Mouse (Mus musculus): Measurements from ENCODE around the gene Srd5a3. TPM values are rescaled to one million over a fixed set of nuclear protein-coding genes. Genes with fewer than 3 reads are reported as not detected.

Gene Srd5a3
- polyA plus RNA-seq, 2 experiments, result 31.6 to 32.0 TPM

GRCm38 (mm10) chr5:76171039-76171438 is 31.0 kb downstream of the Srd5a3 start:
- no peaks in the 10 kb centered on the region for H3K9me3 ChIP-seq (ENCODE audit: control insufficient read depth, low read length)
- H3K36me3 ChIP-seq (ENCODE audit: control insufficient read depth, insufficient read depth, low read length), result no peaks in the 10 kb centered on the region
- DNase-seq (ENCODE audit: low spot score) (no peak), ATAC-seq (ENCODE audit: low FRiP score, low read depth) (no peak)
- no peak for TF ChIP-seq POLR2A (IDR thresholded peaks at IDR 0.05; ENCODE audit: borderline replicate concordance, extremely low read depth, insufficient read depth, insufficient read length)
- no peak overlapping the region for H3K9ac ChIP-seq (ENCODE audit: low read depth, low read length, severe bottlenecking)
- no peak overlapping the region for H3K4me3 ChIP-seq (replicated peaks; ENCODE audit: low read length)
- no peak overlapping the region for H3K4me2 ChIP-seq (replicated peaks; ENCODE audit: low read depth, low read length, severe bottlenecking)
- H3K4me1 ChIP-seq (ENCODE audit: control insufficient read depth, insufficient read depth, low read length), result no peaks in the 10 kb centered on the region
- H3K27ac ChIP-seq (replicated peaks; ENCODE audit: low read depth, low read length), result no peak overlapping the region
- H3K27me3 ChIP-seq (ENCODE audit: control insufficient read depth, insufficient read depth, low read length), result no peaks in the 10 kb centered on the region

DNA sequence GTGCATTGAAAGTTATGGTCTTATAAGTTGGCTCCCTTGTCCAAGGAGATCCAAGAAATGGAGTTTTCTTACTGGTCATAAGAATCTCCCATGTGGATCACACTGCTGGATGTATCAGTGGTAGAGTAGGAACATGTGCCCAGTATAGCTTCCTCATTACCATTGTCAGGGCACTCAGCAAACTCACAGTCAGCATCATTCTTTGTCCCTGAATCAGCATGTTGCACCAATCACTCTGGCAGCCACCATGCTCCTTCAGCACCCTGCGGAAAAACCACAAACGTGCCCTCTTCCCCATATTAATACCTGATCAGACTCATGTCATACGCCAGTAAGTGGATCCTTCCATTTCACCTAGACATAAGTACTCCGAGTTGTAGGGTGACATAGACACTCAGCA is 35.0 kb downstream of the Srd5a3 start:
- Histone ChIP-seq H3K27me3 (ENCODE audit: control insufficient read depth, insufficient read depth, low read length) (no peaks in the 10 kb centered on the region), H3K4me2 (replicated peaks; ENCODE audit: low read depth, low read length, severe bottlenecking) (no peak overlapping the region), H3K4me1 (ENCODE audit: control insufficient read depth, insufficient read depth, low read length) (peaks cover 7% of the 10 kb centered on the region), H3K4me3 (replicated peaks; ENCODE audit: low read length) (no peak overlapping the region), H3K9me3 (ENCODE audit: control insufficient read depth, low read length) (no peaks in the 10 kb centered on the region), H3K36me3 (ENCODE audit: control insufficient read depth, insufficient read depth, low read length) (no peaks in the 10 kb centered on the region), H3K27ac (replicated peaks; ENCODE audit: low read depth, low read length) (no peak overlapping the region), H3K9ac (ENCODE audit: low read depth, low read length, severe bottlenecking) (no peak overlapping the region)
- ATAC-seq (ENCODE audit: low FRiP score, low read depth) (no peak), DNase-seq (ENCODE audit: low spot score) (no peak)
- no peak for TF ChIP-seq POLR2A (IDR thresholded peaks at IDR 0.05; ENCODE audit: borderline replicate concordance, extremely low read depth, insufficient read depth, insufficient read length)
- 79% methylated on average over 4 of the region's 4 CpGs for WGBS

GRCm38 (mm10) chr5:76176411-76176810 is 36.3 kb downstream of the Srd5a3 start:
- Histone ChIP-seq H3K27ac (replicated peaks; ENCODE audit: low read depth, low read length) (no peak overlapping the region), H3K27me3 (ENCODE audit: control insufficient read depth, insufficient read depth, low read length) (no peaks in the 10 kb centered on the region), H3K36me3 (ENCODE audit: control insufficient read depth, insufficient read depth, low read length) (no peaks in the 10 kb centered on the region), H3K9me3 (ENCODE audit: control insufficient read depth, low read length) (no peaks in the 10 kb centered on the region), H3K4me1 (ENCODE audit: control insufficient read depth, insufficient read depth, low read length) (peaks cover 7% of the 10 kb centered on the region), H3K9ac (ENCODE audit: low read depth, low read length, severe bottlenecking) (no peak overlapping the region), H3K4me3 (replicated peaks; ENCODE audit: low read length) (no peak overlapping the region), H3K4me2 (replicated peaks; ENCODE audit: low read depth, low read length, severe bottlenecking) (no peak overlapping the region)
- DNase-seq (ENCODE audit: low spot score), result no peak
- no peak for ATAC-seq (ENCODE audit: low FRiP score, low read depth)
- WGBS, result 38% methylated on average over 3 of the region's 3 CpGs
- TF ChIP-seq POLR2A (IDR thresholded peaks at IDR 0.05; ENCODE audit: borderline replicate concordance, extremely low read depth, insufficient read depth, insufficient read length), result no peak

DNA sequence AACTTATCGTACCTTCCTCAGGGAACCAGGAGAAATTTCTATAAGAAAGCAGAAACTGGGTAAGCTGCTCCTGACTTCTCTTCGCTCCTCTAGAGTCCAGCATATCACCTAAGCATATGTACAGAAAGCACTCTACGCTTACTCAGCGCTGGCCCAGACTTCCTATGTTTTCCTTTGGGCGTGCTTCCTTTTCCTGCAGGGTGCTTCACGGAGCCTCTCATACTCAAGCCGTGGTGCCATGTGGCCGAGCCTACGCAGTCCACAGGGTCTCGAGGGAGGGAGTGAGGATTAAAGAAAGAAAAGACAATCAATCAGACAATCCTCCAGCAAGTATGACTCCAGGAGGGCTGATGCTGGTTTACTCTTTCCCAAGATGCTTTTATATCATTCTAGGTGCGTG is 36.8 kb downstream of the Srd5a3 start:
- H3K4me1 ChIP-seq (ENCODE audit: control insufficient read depth, insufficient read depth, low read length), result peaks cover 7% of the 10 kb centered on the region
- H3K4me3 ChIP-seq (replicated peaks; ENCODE audit: low read length), result no peak overlapping the region
- ATAC-seq (ENCODE audit: low FRiP score, low read depth), result no peak
- H3K36me3 ChIP-seq (ENCODE audit: control insufficient read depth, insufficient read depth, low read length), result no peaks in the 10 kb centered on the region
- DNase-seq (ENCODE audit: low spot score), result no peak
- no peaks in the 10 kb centered on the region for H3K9me3 ChIP-seq (ENCODE audit: control insufficient read depth, low read length)
- TF ChIP-seq POLR2A (IDR thresholded peaks at IDR 0.05; ENCODE audit: borderline replicate concordance, extremely low read depth, insufficient read depth, insufficient read length), result no peak
- no peaks in the 10 kb centered on the region for H3K27me3 ChIP-seq (ENCODE audit: control insufficient read depth, insufficient read depth, low read length)
- H3K9ac ChIP-seq (ENCODE audit: low read depth, low read length, severe bottlenecking), result no peak overlapping the region
- no peak overlapping the region for H3K4me2 ChIP-seq (replicated peaks; ENCODE audit: low read depth, low read length, severe bottlenecking)
- H3K27ac ChIP-seq (replicated peaks; ENCODE audit: low read depth, low read length), result no peak overlapping the region; the same call in 1 of the 2 replicates
- 64% methylated on average over 11 of the region's 11 CpGs for WGBS

GRCm38 (mm10) chr5:76177664-76178063 is 37.6 kb downstream of the Srd5a3 start:
- TF ChIP-seq POLR2A (IDR thresholded peaks at IDR 0.05; ENCODE audit: borderline replicate concordance, extremely low read depth, insufficient read depth, insufficient read length), result no peak
- ATAC-seq (ENCODE audit: low FRiP score, low read depth) (no peak), DNase-seq (ENCODE audit: low spot score) (no peak)
- no peaks in the 10 kb centered on the region for H3K9me3 ChIP-seq (ENCODE audit: control insufficient read depth, low read length)
- H3K4me3 ChIP-seq (replicated peaks; ENCODE audit: low read length), result no peak overlapping the region
- no peak overlapping the region for H3K27ac ChIP-seq (replicated peaks; ENCODE audit: low read depth, low read length)
- H3K27me3 ChIP-seq (ENCODE audit: control insufficient read depth, insufficient read depth, low read length), result no peaks in the 10 kb centered on the region
- no peak overlapping the region for H3K4me2 ChIP-seq (replicated peaks; ENCODE audit: low read depth, low read length, severe bottlenecking)
- H3K9ac ChIP-seq (ENCODE audit: low read depth, low read length, severe bottlenecking), result no peak overlapping the region
- 79% methylated on average over 7 of the region's 7 CpGs for WGBS
- peaks cover 7% of the 10 kb centered on the region for H3K4me1 ChIP-seq (ENCODE audit: control insufficient read depth, insufficient read depth, low read length)
- no peaks in the 10 kb centered on the region for H3K36me3 ChIP-seq (ENCODE audit: control insufficient read depth, insufficient read depth, low read length)

DNA sequence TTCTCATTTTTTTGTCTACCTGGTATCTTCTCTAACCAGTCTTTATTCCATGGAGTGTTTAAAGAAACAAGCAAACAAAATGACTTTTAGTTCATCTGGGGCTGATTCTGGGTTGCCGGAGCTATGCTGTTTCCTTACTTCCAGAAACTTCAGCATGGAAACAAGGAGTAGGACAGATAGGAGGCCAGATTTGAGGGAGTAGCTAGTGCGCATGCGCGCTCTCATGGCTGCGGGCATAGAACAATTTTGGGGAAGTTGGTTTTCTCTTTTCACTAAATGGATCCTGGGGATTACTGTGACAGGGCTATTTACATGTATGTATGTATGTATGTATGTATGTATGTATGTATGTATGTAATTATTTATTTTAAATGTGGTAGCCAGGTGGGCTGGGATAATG is 39.1 kb downstream of the Srd5a3 start:
- Histone ChIP-seq H3K27ac (replicated peaks; ENCODE audit: low read depth, low read length) (no peak overlapping the region), H3K36me3 (ENCODE audit: control insufficient read depth, insufficient read depth, low read length) (no peaks in the 10 kb centered on the region), H3K9ac (ENCODE audit: low read depth, low read length, severe bottlenecking) (no peak overlapping the region), H3K27me3 (ENCODE audit: control insufficient read depth, insufficient read depth, low read length) (no peaks in the 10 kb centered on the region), H3K4me2 (replicated peaks; ENCODE audit: low read depth, low read length, severe bottlenecking) (no peak overlapping the region), H3K4me3 (replicated peaks; ENCODE audit: low read length) (no peak overlapping the region), H3K4me1 (ENCODE audit: control insufficient read depth, insufficient read depth, low read length) (peaks cover 7% of the 10 kb centered on the region), H3K9me3 (ENCODE audit: control insufficient read depth, low read length) (no peaks in the 10 kb centered on the region)
- no peak for ATAC-seq (ENCODE audit: low FRiP score, low read depth)
- 94% methylated on average over 5 of the region's 5 CpGs for WGBS
- DNase-seq (ENCODE audit: low spot score), result no peak
- TF ChIP-seq POLR2A (IDR thresholded peaks at IDR 0.05; ENCODE audit: borderline replicate concordance, extremely low read depth, insufficient read depth, insufficient read length), result no peak

All from limb, embryonic 14.5 days (tissue).